Comparison of ENCODE assay signal across 8 mouse cellular contexts in the genomic region with DNA sequence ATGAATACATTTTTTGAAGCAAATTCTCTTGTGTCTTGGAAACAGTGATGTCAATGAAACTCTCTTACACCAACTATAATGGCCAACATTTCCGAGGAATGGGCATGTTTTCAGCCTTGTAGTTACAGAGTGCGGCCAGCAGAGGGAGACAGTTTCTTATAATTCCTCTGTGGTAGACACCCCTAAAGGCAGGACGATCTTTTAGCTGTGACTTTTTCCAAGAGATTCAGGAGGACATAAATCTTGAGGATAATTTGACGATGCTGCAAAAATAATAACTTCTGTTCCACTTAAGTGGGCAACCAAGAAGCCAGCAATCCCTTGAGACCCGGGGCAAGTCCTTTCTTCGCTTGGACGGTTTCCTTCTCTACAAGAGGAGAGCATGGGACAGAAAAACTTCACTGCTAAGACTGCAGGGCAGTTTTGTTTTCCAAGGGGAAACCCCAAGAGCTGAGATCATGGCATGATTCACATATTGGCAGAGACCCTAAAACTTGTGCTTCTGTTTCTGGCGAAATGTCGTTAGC. TPM values are rescaled to one million over a fixed set of nuclear protein-coding genes. Genes with fewer than 3 reads are reported as not detected.
DNase-seq lines count a peak whose midpoint lies in the region; ATAC-seq lines count a peak whose summit lies in the region.

No protein-coding gene starts in this region.

- H3K4me1 ChIP-seq in hindbrain, embryonic 11.5 days (replicated peaks; ENCODE audit: control insufficient read depth, insufficient read depth, low read length): no peaks in the 10 kb centered on the region
- H3K4me1 ChIP-seq in hindbrain, embryonic 12.5 days: peaks cover 15% of the 10 kb centered on the region
- peaks cover 5% of the 10 kb centered on the region for H3K4me1 ChIP-seq in brown adipose tissue, adult 24 weeks (ENCODE audit: control insufficient read depth, insufficient read depth, insufficient read length, low read length)
- H3K4me1 ChIP-seq in intestine, embryonic 14.5 days (replicated peaks; ENCODE audit: control insufficient read depth, insufficient read depth, low read length): peaks cover 16% of the 10 kb centered on the region

- no peak overlapping the region for H3K27ac ChIP-seq in hindbrain, embryonic 11.5 days (ENCODE audit: low read depth, low read length)
- no peak overlapping the region for H3K27ac ChIP-seq in hindbrain, embryonic 12.5 days
- H3K27ac ChIP-seq in brown adipose tissue, adult 24 weeks (replicated peaks; ENCODE audit: low read depth, low read length): peak overlapping the region; percentile 2; the same call in 1 of the 2 replicates
- H3K27ac ChIP-seq in intestine, embryonic 14.5 days (ENCODE audit: low read depth): no peak overlapping the region

- WGBS in hindbrain, embryonic 11.5 days: 29% methylated on average over 9 of the region's 9 CpGs
- 29% methylated on average over 9 of the region's 9 CpGs for WGBS in hindbrain, embryonic 12.5 days
- WGBS in intestine, embryonic 14.5 days: 31% methylated on average over 9 of the region's 9 CpGs

- no peaks in the 10 kb centered on the region for H3K36me3 ChIP-seq in hindbrain, embryonic 11.5 days (ENCODE audit: control insufficient read depth, insufficient read depth, low read length)
- no peaks in the 10 kb centered on the region for H3K36me3 ChIP-seq in hindbrain, embryonic 12.5 days
- no peaks in the 10 kb centered on the region for H3K36me3 ChIP-seq in intestine, embryonic 14.5 days (ENCODE audit: control insufficient read depth, insufficient read depth, low read length)

- intact Hi-C loops in left cerebral cortex, postnatal 10 days (cut with DNase I): loop anchor here (5.0 kb wide), 1 partner anchor 220 kb away; no protein-coding TSS in a partner anchor

- H3K4me2 ChIP-seq in hindbrain, embryonic 11.5 days (replicated peaks; ENCODE audit: low read depth, low read length): 0 out of 2 replicates have a peak overlapping the region, but pooled peaks have one; percentile 3
- no peak overlapping the region for H3K4me2 ChIP-seq in hindbrain, embryonic 12.5 days (replicated peaks)
- H3K4me2 ChIP-seq in intestine, embryonic 14.5 days (ENCODE audit: low read length): peak overlapping the region; percentile 21

- no peak overlapping the region for H3K9ac ChIP-seq in hindbrain, embryonic 11.5 days (ENCODE audit: low read depth, low read length)
- H3K9ac ChIP-seq in hindbrain, embryonic 12.5 days: no peak overlapping the region
- H3K9ac ChIP-seq in intestine, embryonic 14.5 days (ENCODE audit: low read length): 0 out of 2 replicates have a peak overlapping the region, but pooled peaks have one; percentile 27

- DNase-seq in hindbrain, embryonic 11.5 days (ENCODE audit: low spot score): peak; percentile 81
- peak; percentile 76 to 90 for DNase-seq in frontal cortex, postnatal 36 days (ENCODE audit: low spot score in 2 of 2)
- peak; percentile 85 for DNase-seq in intestine, embryonic 14.5 days (ENCODE audit: low spot score)
- DNase-seq in left cerebral cortex, postnatal 10 days (ENCODE audit: extremely low spot score in 1 of 2, low spot score in 2 of 2): peak; percentile 61 to 70
- DNase-seq in mesoderm, embryonic 11.5 days (ENCODE audit: low read depth, low spot score): peak; percentile 77
- DNase-seq in spleen, postnatal 4 days (ENCODE audit: low spot score in 2 of 2): peak; percentile 79 to 90

- H3K9me3 ChIP-seq in hindbrain, embryonic 11.5 days (ENCODE audit: control insufficient read depth, low read length): no peaks in the 10 kb centered on the region
- H3K9me3 ChIP-seq in hindbrain, embryonic 12.5 days (replicated peaks): no peaks in the 10 kb centered on the region
- no peaks in the 10 kb centered on the region for H3K9me3 ChIP-seq in intestine, embryonic 14.5 days (ENCODE audit: control insufficient read depth, low read length)

- no peak for ATAC-seq in hindbrain, embryonic 11.5 days (ENCODE audit: low FRiP score)
- no peak for ATAC-seq in hindbrain, embryonic 12.5 days (ENCODE audit: low FRiP score)
- no peak for ATAC-seq in intestine, embryonic 14.5 days (replicated peaks; ENCODE audit: low FRiP score, low TSS enrichment, low read depth)

- no peak overlapping the region for H3K4me3 ChIP-seq in hindbrain, embryonic 11.5 days (ENCODE audit: low read depth, low read length)
- H3K4me3 ChIP-seq in hindbrain, embryonic 12.5 days: no peak overlapping the region
- H3K4me3 ChIP-seq in brown adipose tissue, adult 24 weeks (ENCODE audit: insufficient read depth, low read depth, low read length): peak overlapping the region; percentile 33
- H3K4me3 ChIP-seq in intestine, embryonic 14.5 days (ENCODE audit: low read depth, low read length): no peak overlapping the region

- no peaks in the 10 kb centered on the region for H3K27me3 ChIP-seq in hindbrain, embryonic 11.5 days (ENCODE audit: control insufficient read depth, insufficient read depth, low read length)
- no peaks in the 10 kb centered on the region for H3K27me3 ChIP-seq in hindbrain, embryonic 12.5 days
- H3K27me3 ChIP-seq in intestine, embryonic 14.5 days (replicated peaks; ENCODE audit: control insufficient read depth, insufficient read depth, low read length): no peaks in the 10 kb centered on the region

RNA-seq across cellular contexts. Expression of a gene that starts 2.8 kb away (rescaled TPM):
- 35.5 and 35.7 TPM in 2 replicates for polyA plus RNA-seq in hindbrain, embryonic 11.5 days (2014; fragmentation: Nextera tagmentation; extraction: Ambion mirVana)
- polyA plus RNA-seq in hindbrain, embryonic 12.5 days (2016; fragmentation: Nextera tagmentation; extraction: Ambion mirVana): 30.7 and 32.4 TPM in 2 replicates
- 52.2 and 85.4 TPM in 2 replicates for polyA plus RNA-seq in brown adipose tissue, adult 24 weeks (2012; ENCODE audit: insufficient read depth, insufficient read length, missing spikeins)
- polyA plus RNA-seq in intestine, embryonic 14.5 days (2014; fragmentation: Nextera tagmentation; extraction: Ambion mirVana): 33.9 and 37.0 TPM in 2 replicates
- total RNA-seq in left cerebral cortex, postnatal 10 days (2021): 10 to 100 TPM; 43.0 to 45.3 TPM

RNA-seq across cellular contexts. Expression of a gene that starts 5.4 kb away (rescaled TPM):
- 21.9 and 24.8 TPM in 2 replicates for polyA plus RNA-seq in hindbrain, embryonic 11.5 days (2014; fragmentation: Nextera tagmentation; extraction: Ambion mirVana)
- polyA plus RNA-seq in hindbrain, embryonic 12.5 days (2016; fragmentation: Nextera tagmentation; extraction: Ambion mirVana): 28.3 and 28.6 TPM in 2 replicates
- polyA plus RNA-seq in brown adipose tissue, adult 24 weeks (2012; ENCODE audit: insufficient read depth, insufficient read length, missing spikeins): 4.4 and 5.3 TPM in 2 replicates
- polyA plus RNA-seq in intestine, embryonic 14.5 days (2014; fragmentation: Nextera tagmentation; extraction: Ambion mirVana): 25.9 and 26.0 TPM in 2 replicates
- total RNA-seq in left cerebral cortex, postnatal 10 days (2021): 10 to 100 TPM; 35.2 to 35.4 TPM

RNA-seq across cellular contexts. Expression of a gene that starts 54.2 kb away (rescaled TPM):
- 0.17 and 0.19 TPM in 2 replicates for polyA plus RNA-seq in hindbrain, embryonic 11.5 days (2014; fragmentation: Nextera tagmentation; extraction: Ambion mirVana)
- 0.13 TPM in 1 of 2 replicates, not detected in the other for polyA plus RNA-seq in hindbrain, embryonic 12.5 days (2016; fragmentation: Nextera tagmentation; extraction: Ambion mirVana)
- not detected in 2 replicates for polyA plus RNA-seq in brown adipose tissue, adult 24 weeks (2012; ENCODE audit: insufficient read depth, insufficient read length, missing spikeins)
- polyA plus RNA-seq in intestine, embryonic 14.5 days (2014; fragmentation: Nextera tagmentation; extraction: Ambion mirVana): 0.20 and 0.31 TPM in 2 replicates
- total RNA-seq in left cerebral cortex, postnatal 10 days (2021): under 1 TPM; 0.17 to 0.59 TPM
